Mouse (Mus musculus) stomach, postnatal 0 days (tissue): ENCODE data around the gene Tango6. TPM values are rescaled to one million over a fixed set of nuclear protein-coding genes. Genes with fewer than 3 reads are reported as not detected.

Source experiments
- ATAC-seq: fragments of 200-750 bp; cut with Nextera tagmentation; 2 replicates; pipeline ENCODE4 v1.8.0; 2017; ENCODE audit not compliant: low FRiP score, low TSS enrichment
- DNase-seq: peaks from one replicate; pipeline ENCODE4 v3.0.0-alpha.2; 2016; ENCODE audit warnings: low spot score
- H3K27ac ChIP-seq: fragments of 300-500 bp; sonication (generic); replicated peaks from 2 replicates; pipeline ENCODE4 v1.5.1; 2014; ENCODE audit warnings: mild to moderate bottlenecking, control low read depth
- H3K27me3 ChIP-seq: fragments of 300-500 bp; sonication (generic); 2 replicates; pipeline ENCODE4 v1.6.1; 2014; ENCODE audit warnings: low read length; ENCODE audit not compliant: control insufficient read depth, insufficient read depth
- H3K36me3 ChIP-seq: fragments of 300-500 bp; sonication (generic); 2 replicates; pipeline ENCODE4 v1.6.1; 2014; ENCODE audit warnings: low read length, mixed read lengths; ENCODE audit not compliant: control insufficient read depth, insufficient read depth
- H3K4me1 ChIP-seq: fragments of 300-500 bp; sonication (generic); replicated peaks from 2 replicates; pipeline ENCODE4 v1.6.1; 2014; ENCODE audit warnings: antibody characterized with exemption; ENCODE audit not compliant: control insufficient read depth, insufficient read depth
- H3K4me2 ChIP-seq: fragments of 300-500 bp; sonication (generic); replicated peaks from 2 replicates; pipeline ENCODE4 v1.6.1; 2014; ENCODE audit warnings: low read depth, mild to moderate bottlenecking, control low read depth, moderate library complexity
- H3K4me3 ChIP-seq: fragments of 300-500 bp; sonication (generic); 2 replicates; pipeline ENCODE4 v1.5.1; 2014; ENCODE audit warnings: low read depth, low read length, control low read depth
- H3K9ac ChIP-seq: fragments of 300-500 bp; sonication (generic); 2 replicates; pipeline ENCODE4 v1.6.1; 2014; ENCODE audit warnings: mild to moderate bottlenecking, low read length, control low read depth, mixed read lengths
- H3K9me3 ChIP-seq: fragments of 300-500 bp; sonication (generic); 2 replicates; pipeline ENCODE4 v1.6.1; 2016; ENCODE audit warnings: low read length; ENCODE audit not compliant: control insufficient read depth
- CTCF ChIP-seq: IDR thresholded peaks from 2 replicates; pipeline ENCODE4 v1.5.1; 2016; ENCODE audit warnings: antibody characterized with exemption, low read depth, mild to moderate bottlenecking, moderate library complexity
- EP300 ChIP-seq: optimal IDR thresholded peaks from 2 replicates; pipeline ENCODE3; 2016; ENCODE audit warnings: antibody characterized with exemption
- WGBS: fragments of 180-500 bp; shearing (Covaris S2); extraction: QIAGEN DNeasy Blood & Tissue Kit; methylation state at CpG from one replicate; pipeline ENCODE4 v1.1.7; 2014; 5-methylcytosine and 5-hydroxymethylcytosine counted together
- polyA plus RNA-seq: library from polyadenylated mRNA; unstranded; fragments of >200 nt; fragmentation: Nextera tagmentation; extraction: Ambion mirVana; gene quantifications from 2 replicates; pipeline ENCODE4 v1.2.1, GENCODE M21; 2015

Gene Tango6
- polyA plus RNA-seq, 1 experiment from 2014 or later = 3.0 TPM

DNA sequence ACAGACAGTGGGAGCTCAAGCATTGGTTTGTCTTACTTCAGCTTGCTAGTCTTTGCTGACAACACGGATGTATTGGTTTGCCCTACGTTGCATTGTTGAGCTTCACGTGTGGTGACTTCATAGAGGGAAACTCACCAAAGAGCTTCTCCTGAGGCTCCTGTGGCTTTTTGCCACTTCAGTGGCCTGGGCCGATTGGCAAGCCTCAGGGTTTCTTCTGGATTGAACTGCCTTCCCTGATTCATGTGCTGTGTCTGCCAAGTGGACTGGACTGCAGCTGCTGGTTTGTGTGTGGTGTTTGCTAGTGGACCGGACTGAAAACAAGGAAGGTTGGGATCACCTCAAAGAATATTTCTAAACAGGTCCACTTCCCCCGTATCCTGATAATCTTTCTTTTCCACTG is 43.7 kb downstream of the Tango6 start:
- 85% methylated on average over 6 of the region's 6 CpGs for WGBS
- no peak for TF ChIP-seq EP300
- no peak for TF ChIP-seq CTCF
- ATAC-seq (no peak), DNase-seq (no peak)
- Histone ChIP-seq H3K9ac (no peak overlapping the region), H3K4me1 (no peaks in the 10 kb centered on the region), H3K27me3 (no peaks in the 10 kb centered on the region), H3K9me3 (no peaks in the 10 kb centered on the region), H3K4me2 (no peak overlapping the region), H3K27ac (no peak overlapping the region), H3K4me3 (no peak overlapping the region), H3K36me3 (peaks cover 8% of the 10 kb centered on the region)

DNA sequence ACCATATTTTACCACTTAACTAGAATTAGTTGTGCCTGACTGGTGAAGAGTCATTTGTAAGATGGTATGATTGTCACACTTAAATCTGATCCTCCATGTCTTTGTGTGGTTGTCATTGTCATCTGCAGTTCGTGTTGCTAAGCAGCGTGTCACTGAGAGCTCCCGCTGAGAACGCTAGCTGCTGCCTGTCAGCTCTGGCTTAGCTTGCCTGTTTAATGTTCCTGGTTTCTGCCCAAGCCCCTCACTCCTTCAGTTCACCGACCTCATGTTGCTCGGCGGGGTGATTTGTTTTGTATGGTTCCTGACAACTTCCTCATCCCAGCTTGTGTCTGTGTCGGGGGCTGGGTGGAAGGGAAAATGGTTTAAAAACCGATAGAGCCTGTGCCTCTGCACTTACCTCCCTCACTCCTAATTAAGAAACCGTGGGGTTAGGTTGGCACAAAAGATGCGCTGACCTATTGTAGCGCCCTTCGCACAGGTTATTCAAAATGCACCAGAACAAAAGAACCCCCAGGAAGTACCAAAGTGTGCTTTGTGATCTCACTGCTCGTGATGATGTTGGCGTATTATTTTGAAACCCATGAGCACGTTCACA is 44.5 kb downstream of the Tango6 start:
- TF ChIP-seq CTCF (no peak), EP300 (no peak)
- WGBS = 45% methylated on average over 16 of the region's 16 CpGs
- no peaks in the 10 kb centered on the region for H3K9me3 ChIP-seq
- no peak overlapping the region for H3K27ac ChIP-seq
- H3K4me3 ChIP-seq = no peak overlapping the region
- peaks cover 9% of the 10 kb centered on the region for H3K36me3 ChIP-seq
- H3K9ac ChIP-seq = no peak overlapping the region
- H3K27me3 ChIP-seq = no peaks in the 10 kb centered on the region
- no peak for DNase-seq
- ATAC-seq = no peak
- no peaks in the 10 kb centered on the region for H3K4me1 ChIP-seq
- no peak overlapping the region for H3K4me2 ChIP-seq

DNA sequence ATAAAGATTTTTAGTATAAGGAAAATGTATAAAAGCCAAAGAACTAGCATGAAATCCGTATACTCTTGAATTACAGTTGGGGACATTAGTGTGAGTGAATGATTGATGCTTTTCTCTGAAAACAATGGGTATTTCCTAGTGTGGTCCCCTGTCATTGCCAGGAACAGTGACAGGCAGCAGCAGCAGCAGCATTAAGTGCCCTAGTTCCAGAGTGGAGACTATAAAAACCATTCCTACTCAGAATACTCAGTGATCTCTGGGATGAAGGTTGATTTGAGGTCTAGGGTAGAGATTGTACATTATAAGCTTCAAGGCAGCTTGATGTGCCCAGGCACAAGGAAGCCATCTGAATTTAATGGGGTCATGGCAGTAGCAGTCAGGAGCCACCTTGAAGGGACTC is 45.0 kb downstream of the Tango6 start:
- 68% methylated on average over 1 of the region's 1 CpGs for WGBS
- Histone ChIP-seq H3K4me3 (no peak overlapping the region), H3K4me1 (no peaks in the 10 kb centered on the region), H3K9ac (no peak overlapping the region), H3K27ac (no peak overlapping the region), H3K9me3 (no peaks in the 10 kb centered on the region), H3K36me3 (peaks cover 7% of the 10 kb centered on the region), H3K4me2 (no peak overlapping the region), H3K27me3 (no peaks in the 10 kb centered on the region)
- no peak for TF ChIP-seq EP300
- TF ChIP-seq CTCF = no peak
- DNase-seq (no peak), ATAC-seq (no peak)

DNA sequence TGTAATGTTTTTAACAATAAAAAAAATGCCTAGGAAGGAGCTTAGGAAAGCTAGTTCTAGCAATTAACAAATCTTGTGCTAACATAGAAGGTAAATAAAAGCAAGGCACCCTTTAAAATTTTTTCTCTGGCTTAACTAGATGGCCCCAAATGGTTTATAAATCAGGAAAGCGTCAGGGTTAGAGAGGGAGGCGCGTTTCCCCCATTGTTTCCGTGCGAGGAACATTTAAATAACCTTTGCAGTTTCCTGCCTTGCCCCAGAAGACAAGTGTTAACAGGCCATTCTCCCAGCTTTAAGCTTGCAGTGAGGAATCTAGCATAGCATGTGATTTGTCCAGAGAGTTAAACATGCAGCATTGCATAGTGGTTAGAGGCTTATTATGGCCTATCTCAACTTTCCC is 50.1 kb downstream of the Tango6 start:
- DNase-seq = no peak

DNA sequence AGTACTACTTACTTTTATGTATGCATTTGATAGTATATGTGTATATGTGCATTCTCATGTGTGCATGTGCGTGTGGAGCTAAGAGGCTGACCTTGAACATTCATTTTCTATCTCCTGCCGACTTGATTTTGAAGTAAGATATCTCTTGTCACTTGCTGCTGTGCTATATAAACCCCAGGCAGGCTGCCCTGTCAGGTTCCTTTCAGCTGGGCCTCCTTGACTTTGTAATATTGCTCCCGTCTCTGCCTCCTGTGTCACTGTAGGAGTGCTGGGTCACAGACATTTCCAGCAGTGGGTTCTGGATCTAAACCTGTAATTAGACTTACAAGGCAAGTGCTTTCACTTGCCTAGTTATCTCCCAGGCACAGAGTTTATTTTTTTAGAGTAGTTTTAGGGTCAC is 50.8 kb downstream of the Tango6 start:
- ATAC-seq (no peak), DNase-seq (no peak)
- TF ChIP-seq CTCF = no peak
- TF ChIP-seq EP300 = no peak
- H3K27me3 ChIP-seq = no peaks in the 10 kb centered on the region
- H3K4me1 ChIP-seq = no peaks in the 10 kb centered on the region
- no peak overlapping the region for H3K9ac ChIP-seq
- no peak overlapping the region for H3K4me2 ChIP-seq
- no peak overlapping the region for H3K27ac ChIP-seq
- WGBS = 65% methylated on average over 3 of the region's 3 CpGs
- no peaks in the 10 kb centered on the region for H3K9me3 ChIP-seq
- H3K4me3 ChIP-seq = no peak overlapping the region
- peaks cover 10% of the 10 kb centered on the region for H3K36me3 ChIP-seq

More for the DNA sequence above, 50.1 kb downstream of the Tango6 start:
- Histone ChIP-seq H3K9ac (no peak overlapping the region), H3K36me3 (peaks cover 10% of the 10 kb centered on the region), H3K4me3 (no peak overlapping the region), H3K27ac (peak overlapping the region; percentile 49; the same call in 1 of the 2 replicates), H3K27me3 (no peaks in the 10 kb centered on the region), H3K4me2 (no peak overlapping the region), H3K9me3 (no peaks in the 10 kb centered on the region), H3K4me1 (no peaks in the 10 kb centered on the region)
- no peak for ATAC-seq
- TF ChIP-seq EP300 (no peak), CTCF (no peak)
- 32% methylated on average over 5 of the region's 5 CpGs for WGBS

DNA sequence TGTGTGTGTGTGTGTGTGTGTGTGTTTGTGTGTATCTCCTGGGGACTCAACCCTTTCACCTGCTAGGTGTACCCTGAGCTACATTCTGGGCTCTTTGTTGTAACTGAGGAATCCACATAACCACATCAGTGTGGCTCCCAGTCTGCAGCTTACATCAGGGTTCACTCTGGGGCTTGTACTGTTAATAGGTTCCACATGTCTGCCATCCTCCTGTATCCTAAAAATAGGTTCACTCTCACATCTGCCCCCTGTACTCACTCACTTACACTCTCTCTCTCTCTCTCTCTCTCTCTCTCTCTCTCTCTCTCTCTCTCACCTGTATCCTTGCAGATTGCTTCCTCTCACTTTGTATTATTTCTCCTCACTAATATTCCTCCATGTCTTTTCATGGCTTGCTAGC is 51.4 kb downstream of the Tango6 start:
- Histone ChIP-seq H3K4me1 (no peaks in the 10 kb centered on the region), H3K27me3 (no peaks in the 10 kb centered on the region), H3K36me3 (peaks cover 10% of the 10 kb centered on the region), H3K4me3 (no peak overlapping the region), H3K27ac (no peak overlapping the region), H3K9ac (no peak overlapping the region), H3K4me2 (no peak overlapping the region), H3K9me3 (no peaks in the 10 kb centered on the region)
- DNase-seq (no peak), ATAC-seq (no peak)
- TF ChIP-seq CTCF = no peak
- TF ChIP-seq EP300 = no peak
